Mouse (Mus musculus): ENCODE measurements around the gene Parp16.

GRCm38 (mm10) chr9:65152711-65153330 is 42.3 kb upstream of the Parp16 start:
- TF ChIP-seq CEBPB (IDR thresholded peaks at IDR 0.05; ENCODE audit: low read depth) (no peak), CTCF (IDR thresholded peaks at IDR 0.05; ENCODE audit: control insufficient read depth, insufficient read depth, insufficient read length) (no peak)

Measured in C2C12 (cell line).